Mouse (Mus musculus): Measurements from ENCODE around the gene Taz. TPM values are rescaled to one million over a fixed set of nuclear protein-coding genes. Genes with fewer than 3 reads are reported as not detected.

Taz gene
- total and polyA plus RNA-seq, 3 experiments: 56.6 to 126 (median 74.2) TPM

DNA sequence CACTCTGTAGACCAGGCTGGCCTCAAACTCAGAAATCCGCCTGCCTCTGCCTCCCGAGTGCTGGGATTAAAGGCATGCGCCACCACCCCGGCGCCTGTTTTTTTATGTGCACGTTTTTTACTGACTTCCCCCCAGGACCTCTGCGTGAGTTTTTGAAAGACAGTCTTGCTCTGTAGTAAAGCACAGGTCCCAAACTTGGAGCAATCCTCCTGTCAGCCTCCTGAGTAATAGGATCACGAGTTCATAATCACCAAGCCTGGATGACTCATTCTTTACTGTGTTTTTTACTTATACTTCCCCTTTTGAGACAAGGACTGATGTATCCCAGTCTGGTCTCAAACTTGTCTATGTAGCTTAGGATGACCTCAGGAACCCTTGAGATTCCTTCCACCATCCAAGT is 3.8 kb upstream of the Taz start:
- DNase-seq: no peak

DNA sequence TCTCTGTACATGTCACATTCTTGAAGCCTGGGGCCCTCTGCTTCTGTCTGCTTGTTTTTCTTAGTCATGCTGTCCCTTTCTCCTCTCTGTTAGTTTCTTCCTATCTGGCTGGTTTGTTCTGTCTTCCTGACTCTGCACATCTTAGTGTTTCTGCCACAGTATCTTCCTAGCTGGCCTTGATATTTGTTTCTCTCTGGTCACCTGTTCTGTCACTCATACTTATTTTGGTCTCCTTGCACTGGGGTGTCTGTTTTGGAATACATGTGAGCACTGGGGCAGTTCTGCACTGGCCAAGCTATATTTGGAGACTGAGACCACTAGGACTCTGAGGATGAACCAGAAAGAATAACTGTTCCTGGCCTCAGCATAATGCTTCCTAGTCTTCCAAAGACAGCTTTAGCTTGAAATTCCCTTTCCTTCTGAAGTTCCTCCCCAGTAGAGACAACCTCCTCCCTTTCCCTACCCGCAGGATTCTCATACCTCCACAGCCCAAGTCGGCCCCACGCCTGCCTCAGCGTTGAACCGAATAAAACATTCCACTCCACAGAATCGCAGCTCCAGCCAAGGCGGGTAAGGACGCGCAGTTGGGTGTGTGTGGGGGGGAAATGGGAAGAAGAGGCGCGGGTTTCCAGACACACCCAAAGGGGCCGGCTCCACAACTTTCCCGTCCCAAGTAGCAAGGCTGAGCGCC is 526 bp upstream of the Taz start:
- no peak for DNase-seq

DNA sequence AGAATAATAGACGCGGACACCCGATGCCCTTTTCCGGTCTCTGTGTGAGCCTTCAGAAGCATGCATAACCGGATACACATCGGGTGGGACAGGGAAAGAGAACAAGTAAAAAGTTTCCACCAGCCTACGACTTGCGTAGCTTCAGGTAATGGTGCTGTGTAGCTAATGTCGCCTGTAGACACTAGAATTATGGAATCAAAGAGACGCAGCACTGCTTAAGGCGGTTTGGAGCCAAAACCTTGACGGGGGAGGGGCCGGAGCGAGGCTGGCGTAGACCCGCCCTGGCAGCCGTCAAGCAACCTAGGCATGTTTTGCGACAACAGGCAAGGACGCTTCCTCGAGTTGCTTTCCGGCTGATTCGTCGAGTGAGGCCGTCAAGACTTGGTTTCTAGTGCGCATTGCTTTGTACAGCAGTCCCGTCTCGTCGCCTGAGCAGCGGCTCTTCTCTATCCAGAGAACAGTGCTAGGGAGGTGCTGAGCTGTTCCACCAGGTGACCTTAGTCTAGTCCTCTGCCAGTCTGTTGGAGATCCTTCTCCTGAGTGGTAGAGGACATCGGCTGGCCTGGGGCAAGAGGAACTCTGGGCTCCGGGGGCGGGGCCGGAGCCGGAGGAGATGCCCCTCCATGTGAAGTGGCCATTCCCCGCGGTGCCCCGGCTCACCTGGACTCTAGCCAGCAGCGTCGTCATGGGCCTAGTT is 831 bp downstream of the Taz start:
- DNase-seq: peak; percentile 90

DNA sequence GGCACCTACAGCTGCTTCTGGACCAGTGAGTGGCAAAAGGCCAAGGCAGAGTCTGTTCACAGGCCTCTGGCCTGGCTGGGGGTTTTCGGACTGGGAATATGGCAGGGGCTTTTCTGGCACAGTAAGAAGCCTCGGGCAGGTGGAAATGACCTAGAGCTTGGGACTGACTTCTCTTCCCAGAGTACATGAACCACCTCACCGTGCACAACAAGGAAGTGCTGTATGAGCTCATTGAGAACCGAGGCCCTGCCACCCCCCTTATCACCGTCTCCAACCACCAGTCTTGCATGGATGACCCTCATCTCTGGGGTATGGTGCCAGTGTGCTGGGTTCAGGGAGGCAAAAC is 1.4 kb downstream of the Taz start:
- no peak for DNase-seq

DNA sequence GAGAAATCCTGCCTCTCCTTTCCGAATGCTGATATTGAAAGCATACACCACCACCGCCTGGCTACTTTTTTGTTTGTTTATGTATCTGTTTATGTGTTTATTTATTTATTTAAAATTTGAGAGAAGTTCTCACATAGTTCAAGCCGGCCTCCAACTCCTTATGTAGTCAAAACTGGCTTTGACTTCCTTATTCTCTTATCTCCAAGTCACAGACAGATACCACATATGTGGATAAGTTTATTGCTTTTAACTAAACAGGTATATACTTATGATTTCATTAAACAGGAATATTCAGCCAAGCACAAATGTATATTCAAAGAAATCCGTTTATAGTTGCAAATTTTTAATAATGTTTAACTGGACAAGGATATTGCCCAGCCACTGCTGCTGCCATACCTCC is 11.7 kb downstream of the Taz start:
- no peak for DNase-seq

DNA sequence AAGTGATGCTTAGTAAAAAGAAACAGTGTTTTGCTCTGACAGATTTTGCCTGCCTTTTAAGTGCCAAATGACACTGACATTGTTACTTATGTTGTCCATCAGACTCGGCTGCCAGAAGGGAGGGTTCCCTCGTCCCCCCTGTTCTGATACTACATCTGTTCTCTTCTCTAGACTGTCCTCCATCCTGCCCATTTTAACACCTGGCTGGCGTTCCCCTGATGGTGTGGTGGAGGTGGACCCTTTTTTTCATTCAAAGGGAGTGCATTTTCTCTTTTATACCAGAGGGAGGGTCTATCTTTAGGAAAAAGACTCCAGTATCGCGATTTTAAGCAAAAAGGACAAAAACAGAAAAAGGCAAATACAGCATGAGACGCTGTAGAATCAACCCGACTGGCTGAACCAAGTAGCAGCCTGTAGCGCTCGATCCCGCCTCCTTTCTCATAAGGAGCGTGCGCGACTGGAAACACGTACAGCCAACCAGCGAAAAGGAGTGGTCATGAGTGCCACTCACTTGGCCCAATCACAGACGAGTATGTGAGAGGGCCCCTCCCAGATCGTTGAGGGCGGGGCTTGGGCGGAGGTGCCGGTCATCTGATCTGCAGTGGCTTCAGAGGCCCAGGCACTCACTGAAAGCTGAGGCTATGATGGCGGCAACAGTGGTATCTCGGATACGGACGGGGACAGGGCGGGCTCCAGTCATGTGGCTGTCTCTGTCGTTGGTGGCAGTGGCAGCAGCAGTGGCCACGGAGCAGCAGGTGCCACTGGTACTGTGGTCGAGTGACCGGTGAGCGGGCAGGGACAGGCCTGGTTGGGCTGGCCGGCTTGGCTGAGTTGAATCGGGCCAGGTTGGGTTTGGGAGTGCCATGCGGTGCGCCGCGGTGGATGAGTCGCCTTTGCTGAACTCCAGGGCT is 15.1 kb downstream of the Taz start, which contains the start of gene Atp6ap1:
Atp6ap1 (plus strand) TSS at position 560 of the 911 bp plus-strand sequence.
- peak; percentile 95 for DNase-seq

DNA sequence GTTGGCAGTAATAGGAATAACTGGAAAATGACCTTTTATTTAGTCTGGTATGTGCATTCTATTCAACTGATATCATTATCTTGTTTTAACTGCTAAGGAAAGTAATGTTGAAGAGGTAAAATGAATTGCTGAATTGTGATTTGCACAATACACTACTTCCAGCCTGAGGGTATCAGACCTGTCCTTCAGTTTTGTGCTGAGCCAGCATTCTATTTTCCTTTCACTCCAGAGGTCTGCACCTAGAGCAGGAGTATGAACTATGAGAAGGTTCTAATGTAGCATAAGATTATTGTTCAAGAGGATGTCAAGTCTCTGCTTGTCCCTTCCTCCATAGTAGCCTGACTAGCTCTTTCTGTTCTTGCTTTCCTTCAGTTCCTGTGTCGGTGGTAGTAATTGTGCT is 16.6 kb downstream of the Taz start:
- no peak for DNase-seq

DNA sequence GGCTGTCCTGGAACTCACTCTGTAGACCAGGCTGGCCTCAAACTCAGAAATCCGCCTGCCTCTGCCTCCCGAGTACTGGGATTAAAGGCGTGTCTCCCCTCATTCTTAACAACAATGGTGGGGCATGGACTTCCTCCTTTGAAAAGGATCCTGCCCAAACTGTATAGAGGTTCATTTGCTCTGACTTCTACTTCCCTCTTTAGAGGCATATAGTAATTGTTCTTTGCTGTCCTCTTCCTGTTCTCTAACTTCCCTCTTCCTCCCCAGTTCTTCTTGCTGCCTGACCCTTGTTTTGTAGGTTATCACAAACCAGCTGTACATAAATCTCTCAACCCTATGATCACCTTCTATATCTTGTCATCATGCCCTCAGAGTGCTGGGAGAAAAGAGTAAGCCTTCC is 18.0 kb downstream of the Taz start:
- DNase-seq: no peak

DNA sequence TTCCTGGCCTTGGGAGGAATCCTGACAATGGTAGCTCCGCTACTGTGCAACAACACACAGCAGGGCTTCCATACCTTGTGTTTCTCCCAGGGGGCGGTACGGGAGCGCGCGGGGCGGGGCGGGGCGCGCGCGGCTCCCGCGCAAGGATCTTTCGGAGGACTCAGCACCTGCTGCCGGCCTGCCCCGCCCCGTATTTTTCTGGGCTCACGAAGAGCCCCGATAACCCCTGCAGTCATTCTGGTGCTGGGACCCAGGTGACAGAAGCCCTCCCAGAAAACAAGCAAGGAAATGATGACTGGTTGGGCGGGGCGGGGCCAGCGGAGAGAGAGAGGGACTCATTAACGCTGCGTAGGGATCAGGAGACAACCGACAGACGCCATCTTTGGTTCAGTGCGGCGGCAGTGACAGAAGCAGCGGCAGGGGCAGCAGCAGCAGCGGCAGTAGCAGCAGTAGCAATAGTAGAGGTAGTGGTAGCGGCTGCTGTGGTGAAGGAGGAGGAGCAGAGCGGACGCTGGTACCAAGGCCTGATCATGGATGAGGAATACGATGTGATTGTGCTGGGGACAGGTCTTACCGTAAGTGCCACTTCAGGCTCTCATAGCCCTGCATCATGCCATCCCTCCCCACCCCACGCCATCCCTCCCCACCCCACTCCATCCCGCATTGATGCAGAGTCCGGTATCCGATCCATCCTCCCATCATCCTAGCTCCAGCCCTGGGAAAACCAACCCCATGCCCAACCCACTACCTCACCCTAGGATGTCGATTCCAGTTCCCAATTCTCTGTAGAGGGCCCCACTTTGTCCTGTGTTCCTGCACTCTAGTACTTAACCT is 23.4 kb downstream of the Taz start, which contains the start of gene Gdi1:
Gdi1 (plus strand) TSS at position 132 of the 834 bp plus-strand sequence.
- DNase-seq: peak; percentile 79

DNA sequence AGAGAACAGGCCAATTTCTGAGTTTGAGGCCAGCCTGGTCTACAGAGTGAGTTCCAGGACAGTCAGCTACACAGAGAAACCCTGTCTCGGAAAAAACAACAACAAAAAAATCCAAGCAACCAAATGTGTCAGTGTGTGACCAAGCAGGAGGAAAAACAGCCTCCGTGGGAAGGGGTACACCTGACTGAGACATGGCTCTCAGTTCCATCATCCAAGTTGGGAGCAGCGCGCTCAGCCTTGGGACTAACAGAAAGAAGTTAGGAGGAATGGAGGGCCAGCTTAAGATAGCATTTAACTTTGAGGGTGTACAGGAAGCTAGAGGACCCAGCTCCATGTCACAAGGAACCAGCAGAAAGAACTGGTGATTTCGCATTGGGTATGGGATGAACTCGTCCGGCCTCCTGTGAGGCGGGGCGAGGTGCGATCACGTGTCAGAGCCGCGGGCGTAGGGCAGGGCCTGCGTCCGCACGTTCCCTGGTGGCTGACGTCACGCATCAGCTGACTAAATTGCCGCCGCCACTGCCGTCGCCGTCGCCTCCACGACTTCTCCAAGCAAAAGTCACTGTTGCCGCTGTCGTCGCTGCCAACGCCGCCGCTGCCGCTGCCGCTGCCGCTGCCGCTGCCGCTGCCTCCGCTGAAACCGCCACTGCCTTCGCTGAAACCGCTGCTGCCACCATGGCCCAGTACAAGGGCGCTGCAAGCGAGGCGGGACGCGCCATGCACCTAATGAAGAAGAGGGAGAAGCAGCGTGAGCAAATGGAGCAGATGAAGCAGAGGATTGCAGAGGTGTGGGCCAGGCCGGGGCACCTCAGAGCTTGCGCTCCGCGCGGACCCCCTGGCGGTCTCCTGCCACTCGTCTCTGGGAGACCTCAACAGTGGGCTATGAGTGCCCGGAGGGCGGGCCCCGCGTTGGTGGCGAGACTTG is 31.1 kb downstream of the Taz start, which contains the start of gene Fam50a:
Fam50a (plus strand) TSS at position 494 of the 925 bp plus-strand sequence.
- peak; percentile 91 for DNase-seq

DNA sequence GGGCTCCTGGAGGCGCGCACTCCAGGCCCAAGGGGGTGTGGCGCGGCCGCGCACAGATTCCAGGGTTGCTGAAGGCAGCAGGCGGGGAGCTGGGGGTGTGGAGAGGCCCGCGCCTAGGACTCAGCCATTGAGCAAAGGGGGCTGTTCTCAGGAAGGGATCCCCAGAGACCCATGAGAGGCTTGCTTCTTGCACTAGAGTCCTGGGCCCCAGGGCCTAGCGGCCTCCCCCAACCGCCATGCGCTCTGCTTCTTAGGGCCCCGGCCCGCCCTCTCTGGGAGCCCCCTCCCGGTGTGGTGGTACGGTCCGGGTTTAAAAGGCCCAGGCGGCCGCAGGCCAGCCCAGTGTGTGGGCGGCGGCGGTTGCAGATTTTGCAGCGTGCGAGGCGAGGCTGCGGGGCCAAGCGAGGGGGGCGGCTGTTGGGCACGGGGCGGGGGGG is 47.0 kb downstream of the Taz start, which contains the start of gene Plxna3:
Plxna3 (plus strand) TSS at position 342 of the 437 bp plus-strand sequence.
- DNase-seq: peak; percentile 86

DNA sequence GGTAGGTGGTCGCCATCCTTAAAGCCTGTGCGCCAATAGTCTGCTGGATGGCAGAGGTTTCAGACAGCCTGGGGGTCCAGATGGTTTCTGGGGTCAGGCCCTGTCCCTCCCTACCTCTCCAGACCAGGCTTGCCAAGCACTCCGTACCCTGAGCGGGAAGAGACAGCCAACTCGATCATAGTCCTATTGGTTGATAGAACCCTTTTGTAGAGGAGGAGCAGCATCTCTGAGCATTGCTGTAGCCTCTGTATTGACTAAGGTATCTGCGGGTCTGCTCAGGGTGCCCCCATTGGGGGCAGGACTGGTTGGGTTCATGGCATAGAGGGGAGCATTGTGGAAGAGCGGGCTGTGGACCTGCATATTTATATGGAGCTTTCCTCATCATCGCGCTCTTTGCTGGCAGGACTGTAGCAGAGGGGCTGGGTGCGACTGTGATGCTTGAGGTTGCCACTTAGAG is 47.5 kb downstream of the Taz start:
- no peak for DNase-seq

DNA sequence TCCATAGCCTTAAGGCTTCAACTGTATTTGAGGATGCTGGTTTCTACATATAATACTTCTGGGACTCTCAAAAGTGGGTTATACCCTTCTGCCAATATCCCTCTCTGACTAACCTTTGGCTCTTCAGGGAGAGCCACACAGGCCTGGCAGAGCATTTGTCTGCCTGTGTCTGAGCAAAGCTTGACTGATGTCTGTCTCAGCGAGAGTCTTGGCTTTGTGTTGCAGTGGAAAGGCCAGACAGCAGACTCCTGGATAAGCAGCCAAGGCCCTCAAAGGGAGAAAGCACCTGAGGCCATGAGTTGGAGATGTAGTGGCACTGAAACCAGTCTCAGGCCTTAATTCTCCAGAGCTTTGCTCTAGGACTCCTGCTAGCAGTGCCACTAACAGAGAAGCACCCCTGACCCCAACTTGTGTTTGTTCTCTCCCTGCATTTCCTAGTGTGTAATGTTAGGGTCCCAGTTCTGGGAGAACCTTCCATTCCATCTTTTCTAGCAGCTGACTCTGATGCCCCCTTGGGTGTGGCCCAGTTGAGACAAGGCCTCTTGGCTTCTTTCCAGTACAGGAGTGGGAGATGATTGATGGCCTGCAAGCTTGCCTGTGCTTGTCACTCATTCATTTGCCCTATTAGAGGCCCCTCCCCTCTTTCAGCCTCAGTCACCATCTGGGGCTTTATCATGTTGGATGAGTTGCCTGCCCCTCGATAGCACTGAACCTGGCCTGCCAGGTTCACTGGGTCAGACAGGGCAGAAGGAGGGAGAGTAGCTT is 48.6 kb downstream of the Taz start:
- no peak for DNase-seq

Small RNAs within 50 kb of the gene (microRNA-seq; reads per million reads assigned to microRNA genes)
- gene Mir7091 (0 to 0.44 reads per million in 2 experiments), gene Mir7092 (0 to 0.41 reads per million in 2 experiments)

Other genes starting within 250 kb of the Taz start
- not detected for gene Opn1mw, start 154.4 kb upstream of the Taz start, total RNA-seq (2021)
- gene Opn1mw, start 154.4 kb upstream of the Taz start, polyA plus RNA-seq (2012; rRNA removed): not detected in 2 replicates
- gene Mecp2, start 146.5 kb upstream of the Taz start, total RNA-seq (2021): 10 to 100 TPM; 31.3 to 34.8 TPM
- gene Mecp2, start 146.5 kb upstream of the Taz start, polyA plus RNA-seq (2012; rRNA removed): 3.7 and 4.7 TPM in 2 replicates
- not detected for gene Tex28, start 114.1 kb upstream of the Taz start, total RNA-seq (2021)
- not detected in 2 replicates for gene Tex28, start 114.1 kb upstream of the Taz start, polyA plus RNA-seq (2012; rRNA removed)
- not detected for gene Tktl1, start 104.7 kb upstream of the Taz start, total RNA-seq (2021)
- gene Tktl1, start 104.7 kb upstream of the Taz start, polyA plus RNA-seq (2012; rRNA removed): not detected in 2 replicates
- 100 to 1,000 TPM; 120 to 195 TPM for gene Flna, start 32.1 kb upstream of the Taz start, total RNA-seq (2021)
- gene Flna, start 32.1 kb upstream of the Taz start, polyA plus RNA-seq (2012; rRNA removed): 134 and 139 TPM in 2 replicates
- gene Emd, start 27.2 kb upstream of the Taz start, total RNA-seq (2021): 100 to 1,000 TPM in 1 of 2 experiments, 10 to 100 TPM in 1; 53.9 to 170 TPM
- gene Emd, start 27.2 kb upstream of the Taz start, polyA plus RNA-seq (2012; rRNA removed): 68.7 and 74.1 TPM in 2 replicates
- gene Rpl10, start 11.1 kb upstream of the Taz start, total RNA-seq (2021): 100 to 1,000 TPM; 220 to 443 TPM
- gene Rpl10, start 11.1 kb upstream of the Taz start, polyA plus RNA-seq (2012; rRNA removed): 692 and 707 TPM in 2 replicates
- gene Dnase1l1, start 425 bp downstream of the Taz start, total RNA-seq (2021): 10 to 100 TPM; 13.1 to 13.5 TPM
- gene Dnase1l1, start 425 bp downstream of the Taz start, polyA plus RNA-seq (2012; rRNA removed): 7.5 and 9.5 TPM in 2 replicates
- 100 to 1,000 TPM; 262 to 281 TPM for gene Atp6ap1, start 15.2 kb downstream of the Taz start, total RNA-seq (2021)
- gene Atp6ap1, start 15.2 kb downstream of the Taz start, polyA plus RNA-seq (2012; rRNA removed): 358 and 481 TPM in 2 replicates
- 100 to 1,000 TPM; 252 TPM for gene Gdi1, start 23.1 kb downstream of the Taz start, total RNA-seq (2021)
- 160 and 195 TPM in 2 replicates for gene Gdi1, start 23.1 kb downstream of the Taz start, polyA plus RNA-seq (2012; rRNA removed)
- 10 to 100 TPM; 61.5 to 87.6 TPM for gene Fam50a, start 31.1 kb downstream of the Taz start, total RNA-seq (2021)
- 23.8 and 28.3 TPM in 2 replicates for gene Fam50a, start 31.1 kb downstream of the Taz start, polyA plus RNA-seq (2012; rRNA removed)
- gene Plxna3, start 47.2 kb downstream of the Taz start, total RNA-seq (2021): 10 to 100 TPM in 1 of 2 experiments, 1 to 10 TPM in 1; 7.2 to 12.0 TPM
- 13.5 and 19.9 TPM in 2 replicates for gene Plxna3, start 47.2 kb downstream of the Taz start, polyA plus RNA-seq (2012; rRNA removed)
- 10 to 100 TPM; 47.4 to 56.2 TPM for gene Lage3, start 71.7 kb downstream of the Taz start, total RNA-seq (2021)
- gene Lage3, start 71.7 kb downstream of the Taz start, polyA plus RNA-seq (2012; rRNA removed): 31.4 and 44.2 TPM in 2 replicates
- gene Ubl4a, start 91.3 kb downstream of the Taz start, total RNA-seq (2021): 10 to 100 TPM; 64.3 to 67.5 TPM
- gene Ubl4a, start 91.3 kb downstream of the Taz start, polyA plus RNA-seq (2012; rRNA removed): 31.3 and 37.0 TPM in 2 replicates
- gene Slc10a3, start 91.4 kb downstream of the Taz start, total RNA-seq (2021): 10 to 100 TPM; 16.9 to 27.8 TPM
- gene Slc10a3, start 91.4 kb downstream of the Taz start, polyA plus RNA-seq (2012; rRNA removed): 23.1 and 27.3 TPM in 2 replicates
- 10 to 100 TPM; 25.1 to 36.6 TPM for gene Fam3a, start 111.4 kb downstream of the Taz start, total RNA-seq (2021)
- gene Fam3a, start 111.4 kb downstream of the Taz start, polyA plus RNA-seq (2012; rRNA removed): 48.8 and 51.3 TPM in 2 replicates
- gene Ikbkg, start 111.4 kb downstream of the Taz start, total RNA-seq (2021): 100 to 1,000 TPM in 1 of 2 experiments, 10 to 100 TPM in 1; 61.8 to 103 TPM
- gene Ikbkg, start 111.4 kb downstream of the Taz start, polyA plus RNA-seq (2012; rRNA removed): 13.7 and 17.3 TPM in 2 replicates
- gene G6pdx, start 147.3 kb downstream of the Taz start, total RNA-seq (2021): 100 to 1,000 TPM; 169 to 217 TPM
- 55.0 and 66.1 TPM in 2 replicates for gene G6pdx, start 147.3 kb downstream of the Taz start, polyA plus RNA-seq (2012; rRNA removed)
- gene Gm6880, start 199.5 kb downstream of the Taz start, total RNA-seq (2021): not detected
- gene Gm6880, start 199.5 kb downstream of the Taz start, polyA plus RNA-seq (2012; rRNA removed): not detected in 2 replicates

Data from adrenal gland, adult 2 months (tissue).